Mouse (Mus musculus): ENCODE results near the gene Maf.

The Maf gene

GRCm38 (mm10) chr8:115703056-115703455, 4.5 kb downstream of the Maf start:
- DNase-seq, result no peak

GRCm38 (mm10) chr8:115701001-115701400, 6.6 kb downstream of the Maf start:
- DNase-seq, result no peak

GRCm38 (mm10) chr8:115699151-115699550, 8.4 kb downstream of the Maf start:
- no peak for DNase-seq

- no peak for DNase-seq
These were observed 10.2 kb downstream of the Maf start for GRCm38 (mm10) chr8:115697410-115697809.

- no peak for DNase-seq
These were observed 10.9 kb downstream of the Maf start for GRCm38 (mm10) chr8:115696661-115697060.

GRCm38 (mm10) chr8:115687349-115687748, 20.2 kb downstream of the Maf start:
- DNase-seq, result no peak

GRCm38 (mm10) chr8:115683309-115683708, 24.3 kb downstream of the Maf start:
- DNase-seq, result no peak

GRCm38 (mm10) chr8:115679539-115679938, 28.1 kb downstream of the Maf start:
- no peak for DNase-seq

- DNase-seq, result no peak
These were observed 42.7 kb downstream of the Maf start for GRCm38 (mm10) chr8:115664866-115665265.

- DNase-seq, result peak; percentile 7
These were observed 57.5 kb downstream of the Maf start for GRCm38 (mm10) chr8:115650110-115650521.

- DNase-seq, result no peak
These were observed 62.5 kb downstream of the Maf start for GRCm38 (mm10) chr8:115645139-115645538.

GRCm38 (mm10) chr8:115641936-115642335, 65.7 kb downstream of the Maf start:
- no peak for DNase-seq

GRCm38 (mm10) chr8:115639951-115640350, 67.6 kb downstream of the Maf start:
- DNase-seq, result no peak

GRCm38 (mm10) chr8:115636751-115637150, 70.8 kb downstream of the Maf start:
- DNase-seq, result peak; percentile 18

Data from kidney, postnatal 14 days (tissue).